Mouse (Mus musculus) neural tube, embryonic 10.5 days (tissue): Measurements from ENCODE around the gene Wwox.

Experiments
- DNase-seq: peaks from one replicate; pipeline ENCODE4 v3.0.0-alpha.2; 2017; ENCODE audit warnings: low spot score; ENCODE audit errors: extremely low spot score

Wwox gene

DNA sequence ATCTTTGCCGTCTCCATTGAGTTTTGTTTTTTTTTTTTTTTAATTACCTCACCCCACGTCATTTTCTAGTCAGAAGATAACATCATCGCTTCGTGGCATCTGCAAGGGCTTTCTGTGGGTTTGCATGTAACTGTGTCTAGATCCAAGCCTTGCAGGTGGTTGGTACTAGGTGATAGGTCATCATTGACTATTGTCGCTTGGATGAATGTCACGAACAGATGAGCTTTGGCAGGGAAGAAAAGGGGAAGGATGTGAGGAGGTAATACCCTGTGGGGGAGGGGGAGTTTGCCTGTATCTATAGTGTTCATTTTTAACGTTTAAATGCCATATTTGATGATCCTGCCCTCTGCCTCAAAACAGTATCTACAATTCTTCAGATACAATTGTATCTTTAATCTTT, 223.6 kb downstream of the Wwox start:
- no peak for DNase-seq

DNA sequence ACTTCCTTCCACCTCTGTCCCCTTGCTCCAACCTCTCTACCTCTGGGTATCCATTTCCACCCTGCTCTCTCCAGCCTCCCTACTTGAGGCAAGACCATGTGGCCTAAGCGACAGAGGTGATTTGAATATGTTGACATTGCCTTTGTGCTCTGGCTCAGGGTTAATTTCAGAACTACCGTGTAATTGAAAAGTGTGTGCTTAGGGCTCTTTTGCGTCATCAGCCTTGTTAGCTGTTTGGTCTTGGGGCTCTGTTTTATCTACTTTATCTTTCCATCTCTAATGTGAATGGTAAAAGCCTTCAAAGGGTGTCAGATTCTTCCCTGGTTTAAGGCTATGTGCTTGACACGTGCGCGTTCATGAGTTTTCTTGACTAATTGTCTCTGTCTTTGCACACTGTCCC, 226.1 kb downstream of the Wwox start:
- DNase-seq, result no peak

DNA sequence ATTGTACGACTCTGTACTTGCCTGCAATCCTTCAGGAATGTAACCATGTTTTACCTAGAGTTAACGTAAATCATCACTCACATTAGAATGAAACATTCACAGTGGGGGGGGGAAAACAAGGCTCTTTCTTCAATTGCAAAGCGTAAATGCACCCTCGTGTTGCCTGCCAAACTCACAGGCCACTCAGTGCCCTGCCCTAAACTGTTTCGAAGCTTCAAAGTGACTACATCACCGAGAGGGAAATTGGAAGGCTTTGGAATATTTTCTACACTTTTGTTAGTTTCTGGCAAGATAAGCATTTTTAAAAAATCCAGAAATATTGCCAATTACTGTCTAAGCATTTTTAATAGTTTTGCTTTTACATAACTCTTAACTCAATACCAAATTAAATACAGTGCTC, 231.3 kb downstream of the Wwox start:
- no peak for DNase-seq

DNA sequence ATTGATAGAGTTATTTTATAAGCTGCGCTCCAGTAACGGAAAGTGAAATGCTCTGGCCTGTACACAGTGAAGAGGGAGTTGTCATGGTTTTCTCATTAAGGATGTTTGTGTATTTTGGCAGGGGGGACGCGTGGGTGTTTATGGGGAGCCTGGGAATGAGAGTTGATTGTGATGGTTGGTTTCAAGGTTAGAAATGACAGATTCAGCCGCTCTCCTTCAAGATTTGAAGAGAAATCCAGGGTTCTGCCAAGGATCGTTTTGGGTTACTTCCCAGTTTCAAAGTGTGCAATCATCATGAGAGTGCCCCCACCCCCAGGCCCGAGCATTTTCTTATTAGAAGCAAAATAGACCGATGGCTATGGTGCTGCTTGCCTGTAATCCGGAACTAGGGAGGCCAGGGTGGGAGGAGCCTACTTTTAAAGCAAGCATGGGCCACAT, 231.8 kb downstream of the Wwox start:
- no peak for DNase-seq

DNA sequence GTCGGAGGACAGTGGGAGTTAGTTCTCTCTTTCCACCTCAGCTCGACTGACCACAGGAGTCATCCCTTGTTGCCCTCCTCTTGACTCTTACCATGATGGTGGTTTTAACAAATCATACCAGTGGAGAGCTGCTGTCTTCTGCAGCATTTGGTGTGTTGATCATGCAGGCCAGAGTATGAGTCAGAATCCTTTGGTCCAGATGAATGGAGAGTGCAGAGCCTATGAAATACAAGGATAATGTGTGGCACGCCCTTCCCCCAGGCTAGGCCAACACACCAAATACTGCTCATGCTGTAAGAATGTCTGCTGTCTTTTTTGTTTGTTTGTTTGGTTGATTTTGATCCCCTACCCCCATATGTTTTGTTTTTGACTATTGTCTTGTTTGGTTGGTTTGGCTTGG, 234.0 kb downstream of the Wwox start:
- no peak for DNase-seq

DNA sequence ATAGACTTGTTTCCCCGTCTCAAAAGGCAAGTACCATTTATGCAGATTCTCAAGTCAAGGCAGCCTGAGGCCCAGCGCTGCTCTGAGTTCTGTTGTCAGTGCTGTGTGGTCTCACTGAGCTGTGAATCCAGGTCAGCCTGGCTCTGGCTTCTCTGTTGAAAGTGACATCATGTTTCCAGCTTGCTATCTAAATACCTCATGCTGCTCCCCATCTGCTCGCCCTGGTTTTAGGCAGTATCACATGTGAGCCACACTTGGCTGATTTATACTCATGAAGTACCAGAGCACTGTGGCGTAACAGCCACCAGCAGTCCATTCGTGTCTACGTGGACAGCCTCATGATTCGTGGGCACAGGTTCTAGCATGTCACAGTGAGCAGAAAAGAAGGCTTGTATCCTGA, 235.7 kb downstream of the Wwox start:
- no peak for DNase-seq

DNA sequence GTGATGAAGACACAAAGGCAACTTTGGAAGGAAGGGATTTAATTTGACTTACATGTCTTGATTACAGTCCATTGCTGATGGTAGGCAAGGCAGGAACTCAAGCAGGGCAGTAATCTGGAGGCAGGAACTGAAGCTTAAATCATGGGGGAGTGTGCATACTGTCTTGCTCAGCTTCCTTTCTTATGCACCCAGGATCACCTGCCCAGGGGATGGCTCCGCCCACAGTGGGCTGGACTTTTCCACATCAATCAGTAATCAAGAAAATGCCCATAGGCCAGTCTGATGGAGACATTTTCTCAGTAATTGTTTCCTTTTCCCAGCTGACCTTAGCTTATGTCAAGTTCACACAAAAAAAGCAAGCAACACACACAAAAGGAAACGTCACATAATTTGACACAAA, 237.5 kb downstream of the Wwox start:
- DNase-seq, result no peak

DNA sequence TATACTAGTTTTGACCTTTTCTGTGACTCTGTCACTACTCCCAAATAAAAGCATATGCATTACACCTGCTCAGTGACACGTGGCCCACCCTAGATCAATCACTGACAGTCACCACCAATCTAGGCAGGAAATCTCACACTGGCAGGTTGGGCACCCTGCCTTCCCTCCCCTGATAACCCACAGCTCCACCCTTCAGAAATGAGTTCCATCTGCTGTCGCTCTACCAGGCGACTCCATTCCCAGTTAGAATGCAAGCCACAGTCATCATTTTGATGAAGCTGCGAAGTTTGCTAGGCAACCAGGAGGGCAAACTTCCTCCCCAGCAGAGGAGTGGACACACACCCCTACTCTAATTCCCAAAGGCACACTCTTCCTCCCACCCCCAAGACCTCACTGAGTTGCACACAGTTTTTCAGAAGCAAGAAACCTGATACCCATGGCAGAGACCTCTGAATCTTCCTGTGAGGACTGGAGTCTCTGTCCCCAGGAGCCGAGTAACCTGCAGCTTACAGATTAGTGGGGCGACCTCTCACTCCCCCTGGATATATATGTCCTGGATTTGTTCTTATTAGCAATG, 238.2 kb downstream of the Wwox start:
- peak; percentile 30 for DNase-seq

DNA sequence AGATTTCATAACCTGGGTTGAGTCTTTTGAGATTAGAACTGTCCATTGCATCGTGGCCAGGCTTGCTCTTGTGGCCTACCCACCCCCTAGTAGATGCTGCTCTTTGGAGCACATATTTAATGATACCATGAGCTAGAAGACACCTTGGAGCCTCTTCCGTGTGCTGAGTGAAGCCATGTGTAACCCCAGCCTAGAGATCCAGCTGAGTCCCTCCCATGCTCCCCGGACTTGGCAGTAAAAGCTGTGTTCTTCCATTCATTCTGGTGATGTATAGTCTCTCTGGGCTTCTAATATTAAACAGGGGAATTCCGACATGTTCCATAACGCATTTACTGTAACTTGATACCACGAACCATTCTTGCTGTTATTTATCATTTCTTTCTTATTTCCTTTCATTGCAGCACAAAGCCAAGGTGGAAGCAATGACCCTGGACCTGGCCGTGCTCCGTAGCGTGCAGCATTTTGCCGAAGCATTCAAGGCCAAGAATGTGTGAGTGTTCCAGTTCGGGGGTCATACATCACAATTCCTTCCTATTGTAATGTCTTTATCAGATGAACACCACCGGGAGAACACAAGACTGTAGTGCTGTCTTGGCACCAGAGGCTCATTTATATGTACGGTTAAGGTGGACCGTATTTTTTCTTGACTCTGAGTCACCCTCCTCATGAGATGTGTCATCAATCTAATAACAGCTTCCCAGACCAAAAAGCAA, 240.1 kb downstream of the Wwox start:
- DNase-seq, result no peak

DNA sequence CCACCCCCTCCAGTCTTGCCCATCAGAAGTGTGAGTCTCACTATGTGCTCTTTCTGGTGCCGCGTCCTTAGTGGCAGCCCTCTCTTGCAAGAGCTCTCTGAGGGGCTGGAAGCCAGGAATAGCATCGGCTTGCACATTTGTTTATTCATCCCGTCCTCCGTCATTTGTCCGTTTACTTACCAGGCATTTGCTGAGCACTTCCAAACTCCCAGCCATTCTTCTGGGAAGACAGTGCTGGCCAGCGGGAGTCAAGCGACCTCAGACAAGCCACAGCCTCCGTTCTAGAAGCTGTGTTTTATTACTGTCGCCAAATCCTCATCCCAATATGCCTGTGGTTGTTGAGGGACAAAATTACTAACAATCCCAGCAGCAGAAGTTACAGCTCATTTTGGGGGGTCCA, 241.7 kb downstream of the Wwox start:
- DNase-seq, result no peak

DNA sequence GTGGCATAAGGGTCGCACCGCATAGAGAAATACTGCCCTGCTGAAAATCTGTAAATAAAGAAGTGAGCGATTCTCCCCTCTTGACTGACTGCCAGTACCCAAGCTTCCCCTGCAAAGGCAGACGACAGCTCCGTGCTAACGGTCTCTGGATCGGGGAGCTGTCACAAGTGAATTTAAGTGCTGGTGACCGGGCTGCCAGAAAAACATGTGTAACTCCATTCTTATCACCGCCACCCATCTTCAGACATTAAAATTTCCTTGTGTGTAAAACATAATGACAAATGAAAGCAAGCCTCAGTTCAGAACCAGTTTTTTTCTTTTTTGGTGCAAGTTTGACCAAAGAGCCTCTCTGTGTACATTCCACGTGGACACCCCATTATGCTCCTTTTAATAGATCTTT, 242.7 kb downstream of the Wwox start:
- no peak for DNase-seq

DNA sequence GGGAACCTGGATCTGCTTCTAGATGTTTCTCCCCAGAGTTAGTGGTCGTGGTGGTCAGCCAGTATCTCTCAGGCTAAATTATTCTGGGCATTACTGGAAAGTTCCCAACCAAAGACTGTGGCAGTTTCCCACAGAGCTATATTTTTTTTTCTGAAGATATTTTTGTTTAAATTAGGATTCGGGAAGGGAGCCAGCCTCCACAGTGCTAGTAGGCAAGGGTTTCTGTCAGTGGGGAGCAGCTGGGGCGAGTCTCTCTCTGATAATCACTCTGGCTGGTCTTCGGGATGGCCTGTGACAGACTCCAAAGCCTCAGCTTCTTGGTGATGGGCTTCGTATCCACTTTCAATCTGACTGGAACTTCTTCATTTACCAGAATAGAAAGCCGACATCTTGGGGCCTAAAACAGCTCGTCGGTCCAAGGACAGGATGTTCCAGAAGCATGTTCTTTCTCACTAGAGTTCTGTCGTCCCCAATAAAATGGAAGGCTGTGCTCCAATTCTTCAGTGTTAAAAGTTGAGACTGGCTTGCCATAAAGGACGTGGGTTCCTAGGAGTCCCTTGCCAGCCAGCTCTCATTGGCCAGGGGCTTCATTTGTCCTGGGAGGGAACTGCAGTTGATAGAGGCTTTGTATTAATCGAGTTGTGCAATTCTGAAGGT, 244.7 kb downstream of the Wwox start:
- no peak for DNase-seq

DNA sequence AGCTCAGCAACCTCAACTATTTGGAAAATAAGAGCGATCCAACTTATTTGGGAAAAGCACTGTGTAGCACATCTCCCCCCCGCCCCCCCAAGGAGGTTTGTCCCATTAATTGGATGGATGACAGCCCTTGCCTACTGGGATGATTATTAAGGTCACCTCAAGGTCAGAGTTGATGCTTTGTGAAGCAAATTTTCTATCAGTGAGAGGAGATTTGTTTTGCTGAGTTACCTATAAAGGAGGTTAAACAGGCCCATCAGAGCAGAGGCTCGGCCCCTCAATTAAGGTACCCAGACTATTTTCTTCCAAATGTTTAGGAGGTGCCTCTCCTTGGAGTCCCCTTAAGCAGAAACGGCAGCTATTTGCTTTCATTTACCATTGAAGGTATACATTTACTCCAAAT, 247.0 kb downstream of the Wwox start:
- no peak for DNase-seq

DNA sequence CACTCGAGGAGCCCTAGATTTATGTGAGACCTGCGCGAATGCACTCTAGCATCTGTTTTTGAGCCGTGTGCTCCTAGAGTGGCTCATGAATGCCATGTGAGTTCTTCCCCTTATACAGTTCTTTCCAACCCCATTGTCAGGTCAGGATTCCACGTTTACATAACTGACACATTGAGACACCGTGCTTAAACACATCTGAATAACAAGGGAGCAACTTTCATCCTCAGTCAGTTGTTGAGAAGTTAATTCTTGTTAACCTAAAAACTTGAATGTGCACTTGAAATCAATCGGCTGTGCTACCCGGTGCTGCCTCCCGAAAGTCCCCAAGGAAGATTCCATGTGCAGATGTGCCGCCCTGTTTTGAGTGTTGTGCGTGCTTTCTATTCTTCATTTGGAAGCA, 249.3 kb downstream of the Wwox start:
- no peak for DNase-seq

DNA sequence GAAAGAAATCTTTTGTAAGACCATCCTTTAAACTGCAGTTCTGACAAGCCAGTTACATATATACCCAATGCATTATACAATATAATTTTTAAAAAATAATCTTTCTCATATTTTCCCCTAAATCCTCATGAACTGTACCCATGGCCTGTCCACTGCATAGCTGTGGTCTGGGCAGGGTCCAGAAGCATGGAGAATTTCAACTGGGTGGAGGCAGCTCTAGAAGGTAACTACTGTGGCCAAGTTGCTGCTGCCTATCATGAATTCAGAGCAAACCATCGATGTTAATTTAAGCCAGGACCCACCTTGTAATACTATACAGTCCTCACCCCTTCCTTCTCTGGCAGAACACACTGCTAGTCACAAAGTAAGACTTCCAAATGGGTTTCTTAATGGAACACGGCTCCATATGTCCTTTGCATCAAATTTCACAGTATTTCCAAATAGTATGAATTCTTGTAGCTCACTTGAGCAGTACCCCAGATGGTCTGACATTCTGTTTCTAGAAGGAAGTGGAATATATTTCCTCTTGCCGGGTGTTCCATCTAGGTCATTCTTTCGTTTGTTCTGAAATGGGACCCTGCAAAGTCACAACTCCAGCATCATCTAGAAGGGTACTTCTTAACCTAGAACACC, 255.2 kb downstream of the Wwox start:
- DNase-seq, result no peak

DNA sequence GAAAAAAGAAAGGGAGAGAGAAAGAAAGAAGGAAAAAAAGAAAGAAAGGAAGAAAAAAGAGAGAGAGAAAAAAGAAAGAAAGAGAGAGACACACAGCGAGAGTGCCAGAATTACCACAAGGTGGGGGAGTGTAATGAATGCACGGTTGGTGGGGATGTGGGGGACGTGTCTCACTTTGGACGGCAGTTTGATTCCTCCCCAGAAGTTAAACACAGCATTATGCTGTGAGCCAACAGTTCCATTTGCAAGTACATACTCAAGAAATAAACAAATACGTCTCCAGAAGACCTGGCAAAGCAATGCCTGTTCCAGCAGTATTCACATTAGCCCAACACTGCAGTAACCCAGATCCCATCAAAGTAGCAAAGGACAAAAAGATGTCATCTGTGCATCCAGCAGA, 264.1 kb downstream of the Wwox start:
- DNase-seq, result no peak

DNA sequence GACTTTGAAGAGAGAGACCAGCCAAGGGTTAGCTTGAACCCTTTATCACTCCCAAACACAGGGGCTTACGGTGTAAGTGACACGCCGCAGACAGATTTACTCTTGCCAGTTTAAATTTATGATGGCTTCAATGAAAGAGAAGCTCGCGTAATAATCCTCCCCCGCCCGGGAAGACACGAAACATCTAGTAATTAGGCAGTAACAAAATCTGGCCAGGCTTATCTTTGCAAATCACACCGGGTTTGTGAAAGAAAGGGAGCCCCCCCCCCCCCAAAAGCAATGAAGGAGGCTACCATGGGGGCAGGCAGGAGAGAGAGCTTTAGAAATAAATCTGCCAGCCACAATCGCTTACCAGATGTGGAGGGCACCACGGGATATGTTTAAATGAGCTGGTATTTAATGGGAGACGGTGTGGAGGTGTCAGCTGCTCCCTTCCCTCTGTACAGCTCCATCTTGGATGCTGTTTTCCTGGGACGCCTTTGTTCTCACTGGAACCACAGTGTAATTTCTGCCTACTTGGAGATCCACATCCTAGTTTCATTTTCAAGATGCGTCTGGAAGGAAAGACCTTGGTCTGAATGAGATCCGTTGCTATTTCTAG, 268.2 kb downstream of the Wwox start:
- DNase-seq, result peak; percentile 57

DNA sequence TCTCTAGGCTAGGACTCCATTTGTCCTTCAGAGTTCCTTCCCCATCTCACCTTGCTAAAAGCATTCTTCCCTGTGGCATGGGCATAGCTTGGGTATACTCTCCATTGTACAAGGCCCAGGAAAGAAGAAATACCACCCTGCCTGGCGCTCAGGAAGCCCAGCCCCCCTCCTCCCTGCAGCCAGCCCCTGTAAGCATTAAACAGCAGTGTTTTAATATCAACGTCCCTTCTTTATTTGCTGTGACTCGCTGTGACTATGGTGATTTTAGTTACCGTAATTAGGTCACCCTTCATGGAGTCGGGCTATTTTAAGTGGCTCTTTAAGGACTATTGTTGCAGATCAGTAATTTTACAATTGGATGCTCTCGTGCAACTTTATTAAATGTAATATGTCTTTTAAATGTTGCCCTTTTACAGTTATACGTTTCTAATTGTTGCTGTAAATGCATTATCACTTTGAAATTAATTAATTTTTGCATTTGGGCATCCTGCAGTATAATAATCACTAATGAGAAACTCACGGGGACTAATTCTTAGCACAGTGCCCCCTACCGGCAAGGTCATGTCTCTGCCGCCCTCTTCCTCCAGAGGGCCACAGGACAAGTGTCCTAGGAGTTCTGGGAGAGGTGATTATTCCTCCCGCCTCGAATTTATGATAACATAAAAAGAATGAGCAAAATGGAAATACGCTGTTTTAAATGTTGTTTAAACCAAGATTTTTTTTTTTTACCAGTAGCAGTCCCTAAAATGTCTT, 276.0 kb downstream of the Wwox start:
- DNase-seq, result no peak

DNA sequence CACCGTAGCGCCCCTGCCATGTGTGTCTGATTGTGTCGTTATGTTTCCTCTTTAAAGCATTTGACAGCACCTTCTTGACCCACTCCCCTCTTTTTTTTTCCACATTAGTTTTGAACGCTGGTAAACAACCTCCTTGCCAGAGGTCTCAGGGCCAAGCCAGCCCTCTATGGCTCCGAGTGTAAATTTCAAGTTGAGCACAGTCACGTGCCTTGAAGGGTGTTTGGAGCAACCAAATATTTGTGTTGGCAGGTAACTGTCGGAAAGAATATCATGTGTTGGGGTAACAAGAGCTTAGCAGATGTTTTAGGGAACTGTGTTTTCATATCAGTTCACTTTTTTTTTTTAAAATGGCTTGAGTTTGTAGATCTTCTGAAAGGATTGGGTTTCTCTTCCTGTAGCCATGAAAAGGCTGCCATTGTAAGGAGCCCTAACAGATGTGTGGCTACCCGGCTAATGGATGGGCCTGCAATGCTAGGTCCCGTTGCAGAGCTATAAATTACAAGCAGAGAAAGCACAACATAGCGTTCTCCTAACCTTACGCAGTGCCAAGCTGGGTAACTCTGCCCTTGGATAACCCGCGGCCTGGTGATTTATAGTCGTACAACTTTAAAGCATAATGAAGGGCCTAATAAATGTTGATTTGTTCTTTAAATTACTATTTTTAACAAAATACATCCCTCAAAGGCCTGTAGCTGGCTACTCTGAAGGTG, 277.2 kb downstream of the Wwox start:
- no peak for DNase-seq

DNA sequence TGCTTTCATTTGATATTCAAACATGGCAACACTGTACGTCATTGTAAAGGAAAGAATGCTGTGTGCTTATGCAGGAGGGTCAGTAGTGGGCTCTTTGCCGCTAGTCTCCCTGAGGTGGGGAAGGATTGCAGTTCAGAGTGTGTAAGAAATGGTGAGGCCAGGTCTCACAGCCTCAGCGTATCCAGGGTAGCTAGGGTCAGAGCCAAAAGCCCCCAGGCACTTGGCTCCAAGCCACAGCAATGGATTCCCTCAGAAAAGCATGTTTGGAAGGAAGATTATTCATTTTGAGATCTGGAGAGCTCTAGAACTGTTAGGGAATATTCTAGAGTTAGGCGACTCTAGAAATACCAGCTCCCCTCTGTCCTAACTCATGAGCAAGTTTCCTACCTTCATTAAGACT, 279.4 kb downstream of the Wwox start:
- no peak for DNase-seq

DNA sequence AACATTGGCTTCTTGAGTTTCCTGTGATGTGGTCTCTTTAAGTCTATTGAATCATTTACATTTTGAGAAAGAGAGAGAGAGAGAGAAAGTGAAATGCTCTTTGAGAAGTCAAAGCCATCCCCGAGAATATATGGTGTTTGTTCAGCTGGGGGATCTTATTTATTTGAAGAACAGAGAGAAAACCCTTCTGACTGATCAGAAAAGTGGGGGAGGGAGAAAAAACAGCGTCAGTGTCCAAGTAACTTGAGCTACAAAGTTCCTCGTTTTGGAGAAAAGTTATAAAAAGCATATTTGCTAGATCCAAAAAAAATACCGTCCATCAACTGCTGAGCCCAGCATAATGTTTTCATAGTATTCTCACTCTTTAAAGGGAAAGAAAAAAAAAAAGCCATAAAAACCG, 283.2 kb downstream of the Wwox start:
- DNase-seq, result no peak
